Mouse (Mus musculus) forebrain, embryonic 15.5 days (tissue): ENCODE results near the gene Wee2. TPM values are rescaled to one million over a fixed set of nuclear protein-coding genes. Genes with fewer than 3 reads are reported as not detected.
A peak's percentile ranks its signal among the peaks of the same experiment; 100 is the strongest.

ENCODE experiments used
- ATAC-seq: fragments of 200-750 bp; cut with Nextera tagmentation; replicated peaks from 2 replicates; pipeline ENCODE4 v1.8.0; 2017; ENCODE audit warnings: mild to moderate bottlenecking, moderate TSS enrichment, moderate library complexity
- H3K27ac ChIP-seq: fragments of 300-500 bp; sonication (generic); replicated peaks from 2 replicates; pipeline ENCODE4 v1.5.1; 2015; ENCODE audit warnings: mild to moderate bottlenecking, inconsistent platforms
- H3K27me3 ChIP-seq: fragments of 300-500 bp; sonication (generic); 2 replicates; pipeline ENCODE4 v1.6.1; 2015; ENCODE audit warnings: inconsistent platforms
- H3K36me3 ChIP-seq: fragments of 300-500 bp; sonication (generic); 2 replicates; pipeline ENCODE4 v1.6.1; 2015; ENCODE audit warnings: mild to moderate bottlenecking, inconsistent platforms
- H3K4me1 ChIP-seq: fragments of 300-500 bp; sonication (generic); 2 replicates; pipeline ENCODE4 v1.6.1; 2015; ENCODE audit warnings: inconsistent platforms
- H3K4me2 ChIP-seq: fragments of 300-500 bp; sonication (generic); replicated peaks from 2 replicates; pipeline ENCODE4 v1.6.1; 2015; ENCODE audit warnings: mild to moderate bottlenecking, inconsistent platforms
- H3K4me3 ChIP-seq: fragments of 300-500 bp; sonication (generic); 2 replicates; pipeline ENCODE4 v1.5.1; 2015; ENCODE audit warnings: mild to moderate bottlenecking, inconsistent platforms
- H3K9ac ChIP-seq: fragments of 300-500 bp; sonication (generic); replicated peaks from 2 replicates; pipeline ENCODE4 v1.6.1; 2015; ENCODE audit warnings: mild to moderate bottlenecking, inconsistent platforms
- H3K9me3 ChIP-seq: fragments of 300-500 bp; sonication (generic); 2 replicates; pipeline ENCODE4 v1.6.1; 2016; ENCODE audit warnings: inconsistent platforms
- WGBS: fragments of 180-500 bp; shearing (Covaris S2); methylation state at CpG from one replicate; pipeline ENCODE4 v1.1.7; 2015; ENCODE audit warnings: mixed read lengths; 5-methylcytosine and 5-hydroxymethylcytosine counted together
- polyA plus RNA-seq: library from polyadenylated mRNA; unstranded; fragments of >200 nt; fragmentation: Nextera tagmentation; extraction: Ambion mirVana; gene quantifications from 2 replicates; pipeline ENCODE4 v1.2.1, GENCODE M21; 2015

The Wee2 gene
- polyA plus RNA-seq, 1 experiment from 2014 or later = 0.09 TPM

DNA sequence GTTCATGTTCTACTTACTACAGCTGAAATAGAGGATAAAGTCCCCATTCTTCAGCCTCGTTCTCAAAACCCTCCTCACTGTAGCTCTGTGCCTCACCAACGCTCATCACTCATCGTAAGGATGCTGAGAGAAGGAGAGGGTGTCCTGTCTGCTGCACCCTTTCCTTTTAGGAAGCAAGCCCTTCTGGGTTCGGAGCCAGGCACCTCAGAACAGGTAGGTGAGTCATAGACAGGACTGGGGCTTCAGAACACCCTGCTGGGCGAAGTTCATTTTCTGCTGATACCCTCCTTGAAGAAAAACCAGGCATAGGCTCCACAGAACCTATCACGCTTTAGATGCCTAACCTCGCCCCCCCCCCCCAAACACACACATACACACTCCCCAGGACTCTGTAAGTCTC lies 11.4 kb upstream of the Wee2 start:
- H3K4me1 ChIP-seq = peaks cover 52% of the 10 kb centered on the region
- 88% methylated on average over 7 of the region's 7 CpGs for WGBS
- H3K4me3 ChIP-seq = no peak overlapping the region
- H3K9ac ChIP-seq = no peak overlapping the region
- H3K4me2 ChIP-seq = no peak overlapping the region
- no peaks in the 10 kb centered on the region for H3K9me3 ChIP-seq
- H3K27ac ChIP-seq = peak overlapping the region; percentile 71
- ATAC-seq = no peak
- H3K36me3 ChIP-seq = no peaks in the 10 kb centered on the region
- H3K27me3 ChIP-seq = no peaks in the 10 kb centered on the region

DNA sequence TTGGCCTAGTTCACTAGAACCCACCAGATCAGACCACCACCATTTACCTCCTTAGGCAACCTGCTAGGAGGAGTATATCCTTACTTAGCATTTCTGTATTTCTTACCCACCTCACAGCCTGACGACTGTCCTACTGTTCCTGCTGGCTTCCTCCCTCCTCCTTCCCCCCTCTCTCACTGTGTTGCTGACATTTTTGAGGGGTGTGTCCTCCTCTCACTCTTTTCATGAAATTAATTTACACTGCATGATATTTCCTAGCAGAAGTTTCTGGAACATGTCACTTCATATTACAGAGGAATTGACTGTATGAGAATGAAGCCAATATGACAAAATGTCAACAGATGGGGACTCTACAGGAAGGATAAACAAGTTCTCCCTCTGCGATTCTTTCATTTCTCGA lies 10.2 kb upstream of the Wee2 start:
- Histone ChIP-seq H3K4me2 (0 out of 2 replicates have a peak overlapping the region, but pooled peaks have one; percentile 1), H3K27ac (peak overlapping the region; percentile 71), H3K27me3 (no peaks in the 10 kb centered on the region), H3K4me3 (no peak overlapping the region), H3K9ac (no peak overlapping the region), H3K36me3 (no peaks in the 10 kb centered on the region), H3K9me3 (no peaks in the 10 kb centered on the region), H3K4me1 (peaks cover 65% of the 10 kb centered on the region)
- 44% methylated on average over 3 of the region's 3 CpGs for WGBS
- peak; percentile 49 for ATAC-seq

DNA sequence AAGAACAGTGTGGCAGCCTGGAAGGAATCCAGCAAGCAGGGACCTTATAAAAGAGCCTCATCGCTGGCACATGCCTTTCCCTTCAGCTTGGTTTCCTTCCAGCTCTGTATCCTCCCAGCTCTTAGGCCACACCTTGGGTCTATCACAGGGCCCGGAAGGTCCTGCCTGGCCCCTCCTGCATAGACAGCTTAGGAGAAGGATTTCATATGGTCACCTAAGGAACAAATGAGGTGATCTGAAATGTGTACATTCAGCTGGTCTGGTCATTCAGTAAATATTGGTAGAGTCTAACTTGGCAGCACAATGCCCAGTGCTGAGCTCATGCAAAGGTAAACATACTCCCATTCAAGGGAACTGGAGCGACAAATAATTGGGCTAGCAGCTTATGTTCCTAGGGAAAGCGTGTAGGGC lies 9.4 kb upstream of the Wee2 start:
- ATAC-seq = no peak; the same call in 1 of the 2 replicates
- H3K4me1 ChIP-seq = peaks cover 73% of the 10 kb centered on the region

DNA sequence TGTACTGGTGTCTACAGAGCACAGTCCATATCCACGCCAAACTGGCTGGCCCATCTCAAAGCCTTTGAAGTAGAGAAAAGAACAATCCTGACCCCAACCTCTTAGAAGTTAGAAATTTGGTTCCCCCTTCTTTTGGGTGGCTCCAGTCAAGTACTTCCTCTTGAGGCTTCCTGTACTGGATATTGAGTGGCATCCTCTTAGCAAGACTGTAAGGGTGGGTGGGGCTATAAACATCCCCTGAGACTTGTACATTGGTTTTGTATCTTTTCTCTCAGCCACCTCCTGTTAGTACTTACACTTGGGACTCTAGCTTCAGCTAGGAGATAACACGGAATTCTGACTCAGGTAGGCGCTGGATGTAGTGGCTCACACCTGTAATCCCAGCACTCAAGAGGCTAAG lies 8.6 kb upstream of the Wee2 start:
- Histone ChIP-seq H3K4me1 (peaks cover 77% of the 10 kb centered on the region), H3K36me3 (no peaks in the 10 kb centered on the region), H3K4me2 (peak overlapping the region; percentile 78; the same call in 1 of the 2 replicates), H3K27me3 (no peaks in the 10 kb centered on the region), H3K27ac (peak overlapping the region; percentile 91), H3K9ac (no peak overlapping the region), H3K4me3 (no peak overlapping the region), H3K9me3 (no peaks in the 10 kb centered on the region)
- 89% methylated on average over 3 of the region's 3 CpGs for WGBS
- no peak for ATAC-seq

More for the DNA sequence above, 9.4 kb upstream of the Wee2 start:
- 26% methylated on average over 4 of the region's 4 CpGs for WGBS
- H3K9me3 ChIP-seq = no peaks in the 10 kb centered on the region
- H3K4me2 ChIP-seq = peak overlapping the region; percentile 12; the same call in 1 of the 2 replicates
- H3K27me3 ChIP-seq = no peaks in the 10 kb centered on the region
- H3K27ac ChIP-seq = peak overlapping the region; percentile 91
- no peak overlapping the region for H3K9ac ChIP-seq
- no peaks in the 10 kb centered on the region for H3K36me3 ChIP-seq
- no peak overlapping the region for H3K4me3 ChIP-seq

DNA sequence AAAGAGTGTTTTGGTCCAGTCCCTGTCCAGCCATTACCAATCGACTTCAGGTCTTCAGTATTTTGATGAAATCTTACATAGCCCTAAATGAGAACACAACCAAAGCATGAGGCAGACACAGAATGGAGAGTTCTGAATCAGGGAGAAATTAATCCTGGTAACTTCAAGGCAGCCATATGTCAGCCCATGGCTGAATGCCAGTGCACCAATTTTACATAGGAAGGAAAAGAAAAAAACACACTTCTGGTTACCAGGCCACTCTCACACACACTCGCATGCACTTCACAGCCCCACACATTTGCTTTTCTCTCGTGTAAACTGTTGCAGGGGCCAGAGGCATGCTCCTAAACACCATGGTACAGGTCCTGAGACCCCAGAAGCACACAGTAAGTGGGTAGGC lies 8.0 kb upstream of the Wee2 start:
- Histone ChIP-seq H3K27ac (peak overlapping the region; percentile 91), H3K4me3 (peak overlapping the region; percentile 5; the same call in 1 of the 2 replicates), H3K27me3 (no peaks in the 10 kb centered on the region), H3K9me3 (no peaks in the 10 kb centered on the region), H3K4me1 (peaks cover 77% of the 10 kb centered on the region), H3K4me2 (peak overlapping the region; percentile 78), H3K36me3 (no peaks in the 10 kb centered on the region), H3K9ac (no peak overlapping the region)
- ATAC-seq = no peak
- 46% methylated on average over 3 of the region's 3 CpGs for WGBS

DNA sequence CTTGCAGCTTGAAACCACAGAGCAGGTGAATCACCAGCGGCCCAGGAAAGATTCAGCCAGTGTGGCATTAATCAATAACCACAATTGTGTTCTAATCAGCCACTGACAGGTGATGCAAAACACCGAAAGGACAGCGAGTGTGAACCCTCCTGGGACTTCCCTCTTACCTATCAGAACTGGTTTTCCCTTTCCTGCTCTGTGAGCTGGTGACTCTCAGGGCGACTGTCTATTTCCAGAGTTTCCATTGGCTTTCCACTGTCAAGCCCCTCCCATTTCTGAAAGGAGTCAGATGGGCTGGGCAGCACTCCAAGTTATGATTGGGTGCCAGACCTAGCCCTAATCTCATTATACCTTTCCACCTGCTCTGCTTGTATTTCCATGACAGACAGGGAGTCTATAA lies 7.5 kb upstream of the Wee2 start:
- H3K27me3 ChIP-seq = no peaks in the 10 kb centered on the region
- no peak overlapping the region for H3K9ac ChIP-seq
- H3K27ac ChIP-seq = peak overlapping the region; percentile 91
- no peaks in the 10 kb centered on the region for H3K9me3 ChIP-seq
- 43% methylated on average over 4 of the region's 4 CpGs for WGBS
- H3K4me2 ChIP-seq = peak overlapping the region; percentile 78
- H3K36me3 ChIP-seq = no peaks in the 10 kb centered on the region
- H3K4me3 ChIP-seq = peak overlapping the region; percentile 5; the same call in 1 of the 2 replicates
- H3K4me1 ChIP-seq = peaks cover 80% of the 10 kb centered on the region
- ATAC-seq = no peak

DNA sequence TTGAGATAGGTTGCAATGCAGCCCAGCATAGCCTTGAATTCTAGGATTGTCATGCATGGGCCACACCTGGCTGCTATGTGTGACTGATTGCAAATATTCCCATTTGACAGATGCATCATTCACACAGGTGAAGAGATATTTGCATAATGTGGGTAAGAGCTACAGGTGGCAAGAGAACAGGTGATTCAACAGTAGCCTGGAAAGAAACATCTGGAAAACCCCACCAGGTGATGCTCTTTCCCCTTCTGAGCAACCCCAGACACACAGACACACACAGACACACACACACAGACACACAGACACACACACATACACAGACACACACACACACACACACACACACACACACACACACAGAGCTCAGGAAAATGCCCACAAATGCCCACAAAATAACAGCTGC lies 7.1 kb upstream of the Wee2 start:
- Histone ChIP-seq H3K9ac (no peak overlapping the region), H3K4me2 (peak overlapping the region; percentile 78), H3K4me1 (peaks cover 84% of the 10 kb centered on the region), H3K27me3 (no peaks in the 10 kb centered on the region), H3K9me3 (no peaks in the 10 kb centered on the region), H3K4me3 (peak overlapping the region; percentile 20), H3K27ac (peak overlapping the region; percentile 91), H3K36me3 (no peaks in the 10 kb centered on the region)
- ATAC-seq = no peak

DNA sequence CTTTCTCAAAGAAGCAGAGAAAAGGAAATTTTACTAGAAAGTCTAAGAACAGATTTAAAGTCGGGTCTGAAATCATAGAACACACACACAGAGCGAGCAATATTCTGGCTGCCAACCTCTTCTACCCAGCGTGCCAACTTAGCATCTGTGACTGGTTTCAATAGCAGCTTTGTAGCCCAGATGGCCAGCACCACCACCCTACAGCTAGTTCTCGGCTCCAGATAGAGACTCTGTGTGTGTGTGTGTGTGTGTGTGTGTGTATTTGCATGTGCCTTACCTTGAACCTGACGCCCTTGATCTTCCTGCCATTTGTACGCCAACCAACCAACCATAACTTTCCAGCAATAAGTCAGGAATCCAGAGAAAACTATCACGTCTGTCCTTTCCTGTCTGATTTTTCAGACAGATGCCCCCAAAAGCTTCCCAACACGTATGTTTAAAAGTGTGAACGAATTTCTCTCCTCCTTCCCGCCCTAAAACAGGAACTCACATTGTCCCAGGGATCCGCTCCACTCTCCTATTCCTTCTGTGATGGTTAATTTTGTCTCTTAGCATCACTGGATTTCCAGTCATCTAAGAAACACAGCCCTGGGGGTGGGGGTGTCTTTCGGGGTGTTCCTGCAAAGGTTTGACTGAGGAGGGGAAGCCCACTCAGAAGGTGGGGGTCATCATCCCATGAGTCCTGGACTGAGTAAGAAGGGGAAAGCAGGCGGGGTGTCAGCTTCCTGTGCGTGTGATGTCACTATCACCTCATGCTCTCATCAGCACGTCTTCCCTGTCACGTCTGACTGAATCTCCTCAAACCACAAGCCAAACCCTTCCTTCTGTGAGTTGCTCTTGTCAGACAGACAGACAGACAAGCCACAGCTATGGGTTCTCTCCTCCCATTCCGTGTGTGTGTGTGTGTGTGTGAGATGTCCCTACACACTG lies 6.3 kb upstream of the Wee2 start:
- H3K9me3 ChIP-seq = no peaks in the 10 kb centered on the region
- peak overlapping the region; percentile 78 for H3K4me2 ChIP-seq
- H3K36me3 ChIP-seq = no peaks in the 10 kb centered on the region
- peaks cover 81% of the 10 kb centered on the region for H3K4me1 ChIP-seq
- peak; percentile 49 for ATAC-seq
- WGBS = 62% methylated on average over 17 of the region's 17 CpGs
- H3K27me3 ChIP-seq = no peaks in the 10 kb centered on the region
- peak overlapping the region; percentile 91 for H3K27ac ChIP-seq
- H3K4me3 ChIP-seq = peak overlapping the region; percentile 20
- no peak overlapping the region for H3K9ac ChIP-seq

DNA sequence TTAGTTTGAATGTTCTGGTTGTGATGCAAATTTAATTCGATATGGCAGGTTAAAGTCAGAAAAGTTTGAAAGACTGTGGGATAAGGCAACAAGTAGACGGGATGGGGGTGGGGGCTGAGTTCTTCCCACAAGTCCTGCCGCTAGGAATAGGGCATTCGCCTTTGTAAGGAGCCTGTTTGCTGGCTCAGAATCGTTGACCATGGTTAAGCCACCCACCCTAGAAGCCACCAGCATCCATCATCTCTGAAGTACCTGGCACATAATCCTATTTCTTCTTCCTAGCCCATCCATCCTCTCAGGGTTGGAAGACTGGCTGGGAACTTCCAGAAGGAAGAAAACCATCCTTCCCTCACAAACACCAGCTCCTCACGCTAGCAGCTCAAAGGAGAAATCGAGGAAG lies 4.2 kb upstream of the Wee2 start:
- H3K9ac ChIP-seq = peak overlapping the region; percentile 90
- H3K4me2 ChIP-seq = peak overlapping the region; percentile 78
- ATAC-seq = no peak
- H3K27me3 ChIP-seq = no peaks in the 10 kb centered on the region
- peak overlapping the region; percentile 71 for H3K4me3 ChIP-seq
- H3K9me3 ChIP-seq = no peaks in the 10 kb centered on the region
- peaks cover 77% of the 10 kb centered on the region for H3K4me1 ChIP-seq
- H3K27ac ChIP-seq = peak overlapping the region; percentile 97
- 9% methylated on average over 7 of the region's 7 CpGs for WGBS
- no peaks in the 10 kb centered on the region for H3K36me3 ChIP-seq

DNA sequence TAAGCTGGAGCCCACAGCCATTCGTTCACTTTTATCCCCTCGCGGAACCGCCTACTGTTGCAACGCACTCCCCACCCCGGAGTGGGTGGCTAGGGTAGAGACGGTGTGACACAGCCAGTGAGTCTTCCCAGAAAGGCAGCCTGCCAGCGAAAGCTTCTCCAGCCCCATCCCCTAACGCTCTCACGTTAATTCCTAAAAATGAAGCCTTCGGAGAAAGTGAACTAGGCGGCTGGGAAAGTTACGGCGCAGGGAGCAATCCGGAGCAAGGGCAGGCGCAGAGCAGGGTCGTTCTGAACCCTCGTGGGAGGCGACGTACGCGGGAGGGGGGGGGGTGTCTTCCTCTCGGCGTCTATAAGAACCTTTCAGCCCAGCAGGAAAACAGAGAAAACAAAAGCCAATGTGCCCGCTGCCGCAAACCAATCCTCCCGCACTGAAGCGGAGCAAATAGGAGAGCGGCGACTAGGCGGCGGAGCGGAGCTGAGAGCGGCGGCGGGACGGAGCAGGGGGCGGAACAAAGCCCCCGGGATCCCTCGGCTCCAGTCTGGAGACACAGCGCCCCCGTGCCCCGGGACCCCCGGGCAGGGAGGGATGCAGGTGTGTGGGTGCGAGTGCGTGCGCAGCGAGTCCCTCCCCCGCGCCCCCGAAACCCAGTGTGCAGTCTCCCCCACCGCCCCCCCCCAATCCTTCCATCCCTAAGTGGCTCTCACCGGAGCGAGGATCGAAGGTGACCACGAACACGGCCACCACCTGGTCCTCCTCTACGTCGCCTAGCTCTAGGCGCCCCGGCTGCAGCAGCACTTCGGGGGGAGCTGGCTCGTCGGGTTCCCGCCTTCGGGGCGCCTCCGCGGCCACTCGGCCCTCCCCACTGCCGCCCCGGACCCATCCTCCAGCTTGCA lies 3.5 kb upstream of the Wee2 start:
- Histone ChIP-seq H3K27ac (peak overlapping the region; percentile 97), H3K4me1 (peaks cover 75% of the 10 kb centered on the region), H3K4me3 (peak overlapping the region; percentile 71), H3K9ac (peak overlapping the region; percentile 90), H3K9me3 (no peaks in the 10 kb centered on the region), H3K36me3 (no peaks in the 10 kb centered on the region), H3K4me2 (peak overlapping the region; percentile 78), H3K27me3 (no peaks in the 10 kb centered on the region)
- WGBS = under 1% methylated on average over 71 of the region's 72 CpGs
- peak; percentile 59 for ATAC-seq

DNA sequence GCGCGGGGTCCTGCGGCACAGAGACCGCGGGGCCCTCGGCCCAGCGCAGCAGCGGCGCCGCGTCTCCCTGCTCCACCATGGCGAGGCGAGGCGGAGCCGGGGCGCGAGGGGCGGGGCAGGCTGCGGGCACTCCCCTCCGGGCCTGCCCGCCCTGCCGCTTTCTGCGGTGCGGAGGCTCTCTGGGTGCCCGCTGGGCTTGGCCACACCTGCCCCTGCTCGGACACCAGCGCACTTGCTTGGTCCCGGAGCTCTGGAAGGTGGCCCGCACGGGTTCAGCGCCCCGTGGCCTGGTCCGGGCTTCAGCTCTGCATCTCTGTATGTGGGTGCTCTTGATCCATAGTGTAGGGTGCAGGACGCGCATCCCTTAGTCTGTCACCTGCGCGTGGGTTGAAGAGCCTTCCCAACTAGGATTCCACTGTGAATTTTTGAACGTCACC lies 2.8 kb upstream of the Wee2 start, which contains the start of gene E330009J07Rik:
Gene E330009J07Rik, minus strand, starts transcription at position 89 of the 437 bp plus-strand sequence.
- H3K4me3 ChIP-seq = peak within 1 kb of the TSS; percentile 71
- H3K36me3 ChIP-seq = no peaks in the 10 kb centered on the region
- no peaks in the 10 kb centered on the region for H3K27me3 ChIP-seq
- H3K4me2 ChIP-seq = peak within 1 kb of the TSS; percentile 78
- H3K4me1 ChIP-seq = peaks cover 74% of the 10 kb centered on the region
- no peaks in the 10 kb centered on the region for H3K9me3 ChIP-seq
- H3K9ac ChIP-seq = peak within 1 kb of the TSS; percentile 90
- H3K27ac ChIP-seq = peak within 1 kb of the TSS; percentile 97
- ATAC-seq = peak; percentile 86
- 1% methylated on average over 38 of the region's 38 CpGs for WGBS

DNA sequence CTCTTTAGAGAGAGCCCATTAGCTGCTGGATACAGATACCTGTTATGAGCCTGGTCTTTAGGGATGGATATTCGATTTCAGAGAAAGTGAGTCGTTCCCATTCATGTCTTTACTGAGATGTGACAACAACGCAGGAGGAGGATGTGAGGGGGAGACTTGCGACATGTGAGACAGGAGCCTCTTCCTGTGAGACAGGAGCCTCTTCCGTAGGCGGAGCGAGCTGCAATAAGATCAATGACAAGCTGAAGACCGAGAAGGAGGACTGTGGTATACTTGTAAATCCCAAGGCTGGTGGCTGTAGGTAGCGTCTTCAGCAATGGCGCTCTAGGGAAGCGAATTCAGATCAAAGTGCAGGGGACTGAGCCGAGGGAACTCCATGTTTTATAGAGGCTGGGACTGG lies 843 bp downstream of the Wee2 start:
- no peaks in the 10 kb centered on the region for H3K9me3 ChIP-seq
- no peak for ATAC-seq
- H3K27ac ChIP-seq = peak overlapping the region; percentile 58
- H3K9ac ChIP-seq = no peak overlapping the region
- WGBS = 55% methylated on average over 12 of the region's 12 CpGs
- no peaks in the 10 kb centered on the region for H3K27me3 ChIP-seq
- H3K36me3 ChIP-seq = no peaks in the 10 kb centered on the region
- H3K4me2 ChIP-seq = no peak overlapping the region
- peaks cover 37% of the 10 kb centered on the region for H3K4me1 ChIP-seq
- no peak overlapping the region for H3K4me3 ChIP-seq
